In genomic region chrX:57920376-57920775, GRCm38 (mm10) we compare ENCODE assay signal across 8 mouse cellular contexts.
DNase-seq lines count a peak whose midpoint lies in the region; ATAC-seq lines count a peak whose summit lies in the region.

No protein-coding gene starts in this region.

- peak overlapping the region; percentile 29; the same call in 1 of the 2 replicates for H3K4me2 ChIP-seq in liver, embryonic 12.5 days
- H3K4me2 ChIP-seq in hindbrain, embryonic 15.5 days: peak overlapping the region; percentile 38
- H3K4me2 ChIP-seq in neural tube, embryonic 13.5 days: peak overlapping the region; percentile 38

- H3K9ac ChIP-seq in liver, embryonic 12.5 days: no peak overlapping the region
- no peak overlapping the region for H3K9ac ChIP-seq in hindbrain, embryonic 15.5 days
- no peak overlapping the region for H3K9ac ChIP-seq in neural tube, embryonic 13.5 days

- peak; percentile 31 to 40 for DNase-seq in cerebellum, postnatal 10 days
- no peak for DNase-seq in cerebellum, adult 8-10 months
- DNase-seq in liver: no peak
- no peak for DNase-seq in right cerebral cortex, postnatal 14 days
- no peak for DNase-seq in gastrocnemius, postnatal 25 days

- H3K27ac ChIP-seq in liver, embryonic 12.5 days: no peak overlapping the region
- peak overlapping the region; percentile 11; the same call in 1 of the 2 replicates for H3K27ac ChIP-seq in hindbrain, embryonic 15.5 days (replicated peaks)
- no peak overlapping the region for H3K27ac ChIP-seq in neural tube, embryonic 13.5 days (replicated peaks)

- no peak overlapping the region for H3K4me3 ChIP-seq in liver, embryonic 12.5 days
- no peak overlapping the region for H3K4me3 ChIP-seq in hindbrain, embryonic 15.5 days
- no peak overlapping the region for H3K4me3 ChIP-seq in neural tube, embryonic 13.5 days

- no peaks in the 10 kb centered on the region for H3K36me3 ChIP-seq in liver, embryonic 12.5 days
- no peaks in the 10 kb centered on the region for H3K36me3 ChIP-seq in hindbrain, embryonic 15.5 days
- H3K36me3 ChIP-seq in neural tube, embryonic 13.5 days: no peaks in the 10 kb centered on the region

- no peaks in the 10 kb centered on the region for H3K9me3 ChIP-seq in liver, embryonic 12.5 days (replicated peaks)
- no peaks in the 10 kb centered on the region for H3K9me3 ChIP-seq in hindbrain, embryonic 15.5 days
- H3K9me3 ChIP-seq in neural tube, embryonic 13.5 days: no peaks in the 10 kb centered on the region

- no peak for ATAC-seq in liver, embryonic 12.5 days
- ATAC-seq in hindbrain, embryonic 15.5 days (ENCODE audit: low FRiP score, low read depth): no peak
- no peak for ATAC-seq in neural tube, embryonic 13.5 days (ENCODE audit: low read depth)

- peaks cover 77% of the 10 kb centered on the region for H3K27me3 ChIP-seq in liver, embryonic 12.5 days (replicated peaks)
- peaks cover 13% of the 10 kb centered on the region for H3K27me3 ChIP-seq in hindbrain, embryonic 15.5 days
- H3K27me3 ChIP-seq in neural tube, embryonic 13.5 days: peaks cover 34% of the 10 kb centered on the region

- no peaks in the 10 kb centered on the region for H3K4me1 ChIP-seq in liver, embryonic 12.5 days
- no peaks in the 10 kb centered on the region for H3K4me1 ChIP-seq in hindbrain, embryonic 15.5 days (replicated peaks)
- H3K4me1 ChIP-seq in neural tube, embryonic 13.5 days (replicated peaks): peaks cover 7% of the 10 kb centered on the region; the same call in 1 of the 2 replicates

- 18% methylated on average over 18 of the region's 18 CpGs for WGBS in liver, embryonic 12.5 days (ENCODE audit: insufficient replicate concordance)
- 31% methylated on average over 18 of the region's 18 CpGs for WGBS in hindbrain, embryonic 15.5 days
- WGBS in neural tube, embryonic 13.5 days: 26% methylated on average over 18 of the region's 18 CpGs

Comparison
In these comparisons a context has a peak if more than half of its experiments do, and no peak if none do; other contexts are left out.
1. DNase-seq: peak in cerebellum, postnatal 10 days (2 of 2); none in cerebellum, adult 8-10 months (single experiment), liver (single experiment), right cerebral cortex, postnatal 14 days (single experiment) and gastrocnemius, postnatal 25 days (single experiment).
2. Peak in every context shown above with its lines, with median percentiles within 50 percentile points of each other: H3K4me2 ChIP-seq.